Mouse (Mus musculus) gastrocnemius, adult 8-10 months (tissue): Measurements from ENCODE around the gene Asb16. TPM values are rescaled to one million over a fixed set of nuclear protein-coding genes. Genes with fewer than 3 reads are reported as not detected.

Experiments used
- DNase-seq, 2 experiments: peaks; one replicate each; pipeline ENCODE4 v3.0.0; 2022; ENCODE audit warnings: low spot score in 2 of 2
- total RNA-seq, 4 experiments: library from RNA; stranded (reverse); gene quantifications; 2 replicates each; pipeline ENCODE4 v1.2.4; 2022

Gene Asb16
- total RNA-seq, 4 experiments from 2014 or later = 92.5 to 99.3 (median 93.6) TPM

GRCm38 (mm10) chr11:102285095-102285834, 16.7 kb downstream of the Asb16 start:
- DNase-seq = no peak

GRCm38 (mm10) chr11:102287485-102287884, 18.9 kb downstream of the Asb16 start:
- no peak for DNase-seq

- DNase-seq = no peak
These were observed 19.7 kb downstream of the Asb16 start for GRCm38 (mm10) chr11:102288027-102288804.

GRCm38 (mm10) chr11:102288913-102289312, 20.4 kb downstream of the Asb16 start:
- no peak for DNase-seq

GRCm38 (mm10) chr11:102289511-102290100, 21.1 kb downstream of the Asb16 start:
- no peak for DNase-seq

DNA sequence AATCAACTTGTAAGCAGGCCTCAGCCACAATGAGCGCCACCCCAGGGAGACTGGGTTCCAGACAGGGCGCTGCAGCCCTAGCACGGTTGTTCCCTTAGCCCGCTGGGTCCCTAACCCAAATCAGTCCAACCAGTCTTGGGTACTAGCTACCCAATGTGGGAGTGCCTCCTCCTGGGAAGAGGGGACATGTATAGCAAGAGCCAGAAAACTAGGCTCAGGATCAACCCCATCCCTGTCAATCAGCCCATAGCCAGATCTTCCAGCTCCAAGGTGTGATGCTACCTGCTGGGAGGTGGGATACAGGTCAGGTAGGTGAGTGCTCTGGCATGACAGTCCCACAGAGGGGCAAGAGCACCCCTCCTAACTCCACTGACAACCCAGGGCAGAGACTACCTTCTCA, 21.6 kb downstream of the Asb16 start:
- DNase-seq = no peak

DNA sequence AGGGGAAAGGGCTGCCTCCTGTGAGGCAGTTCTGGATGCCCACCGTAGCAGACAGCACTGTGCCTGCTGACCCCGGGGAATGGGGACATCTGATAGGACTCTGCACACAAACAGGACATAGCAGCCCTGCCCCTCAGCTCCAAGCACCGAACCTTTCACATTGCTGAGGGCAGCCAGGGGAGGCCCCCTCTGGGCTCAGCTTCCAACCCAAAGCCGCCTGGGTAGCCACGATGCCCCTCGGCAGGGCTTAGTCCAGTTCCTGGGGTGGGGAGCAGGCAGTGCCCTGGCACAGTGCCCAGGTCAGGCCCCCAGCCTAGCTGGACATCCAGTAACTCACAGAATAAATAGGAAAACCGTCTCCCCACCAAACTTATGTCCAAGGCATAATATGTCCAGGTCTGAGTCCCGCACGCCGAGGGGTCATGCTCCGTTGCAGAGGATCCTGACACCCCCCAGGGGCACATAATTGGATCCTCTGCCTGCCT, 22.6 kb downstream of the Asb16 start:
- DNase-seq = no peak

GRCm38 (mm10) chr11:102293971-102294370, 25.4 kb downstream of the Asb16 start:
- no peak for DNase-seq

DNA sequence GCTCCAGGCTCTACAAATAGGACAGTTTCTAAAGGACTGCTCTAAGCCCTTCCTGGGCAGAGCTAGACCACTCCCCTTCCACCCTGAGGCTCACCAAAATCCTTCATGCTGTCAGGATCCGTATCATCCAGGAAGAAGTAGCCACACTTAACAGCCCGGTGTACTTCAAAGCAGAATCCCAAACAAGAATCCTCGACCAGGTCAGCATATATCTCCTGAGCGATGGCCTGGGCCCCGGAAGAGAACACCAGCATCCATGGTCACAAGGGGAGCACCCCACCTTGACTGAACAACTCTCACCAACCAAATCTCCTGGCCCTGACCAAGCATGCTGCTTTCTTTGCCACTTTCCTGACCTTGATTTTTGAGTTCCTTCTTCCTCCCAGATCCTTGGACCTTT, 25.9 kb downstream of the Asb16 start:
- no peak for DNase-seq

DNA sequence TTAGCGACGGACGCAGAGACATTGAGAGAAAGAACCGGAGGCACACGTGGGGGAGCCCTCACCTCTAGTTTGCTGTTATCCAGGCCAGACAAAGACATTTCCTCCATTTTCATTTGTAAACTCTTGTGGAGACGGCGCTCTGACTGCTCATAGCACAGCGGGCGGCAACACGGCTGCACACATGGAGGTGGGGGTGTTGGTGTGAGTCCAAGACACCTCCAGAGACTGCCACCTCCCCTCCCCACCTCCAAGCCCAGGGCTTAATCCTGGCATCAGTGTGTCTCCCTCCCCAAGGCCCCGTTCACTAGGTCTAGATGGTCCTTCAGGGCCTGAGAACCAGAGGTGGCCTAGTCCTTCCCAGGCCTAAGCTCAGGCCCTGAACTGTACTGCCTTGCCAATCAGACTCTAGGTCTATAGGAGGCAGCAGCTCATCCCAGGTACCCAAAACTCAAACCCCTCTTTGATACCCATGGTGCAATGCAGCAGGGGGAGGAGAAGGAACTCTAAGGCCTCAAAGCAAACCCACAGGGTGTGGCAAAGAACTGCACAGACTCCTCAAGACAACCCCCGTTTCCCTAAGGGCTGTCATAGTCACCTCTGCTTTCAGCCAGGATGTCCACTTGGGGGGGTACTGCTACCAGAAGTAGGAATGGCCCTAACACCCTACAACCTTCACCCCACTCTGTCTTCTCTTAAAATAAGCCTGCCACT, 26.5 kb downstream of the Asb16 start:
- no peak for DNase-seq

DNA sequence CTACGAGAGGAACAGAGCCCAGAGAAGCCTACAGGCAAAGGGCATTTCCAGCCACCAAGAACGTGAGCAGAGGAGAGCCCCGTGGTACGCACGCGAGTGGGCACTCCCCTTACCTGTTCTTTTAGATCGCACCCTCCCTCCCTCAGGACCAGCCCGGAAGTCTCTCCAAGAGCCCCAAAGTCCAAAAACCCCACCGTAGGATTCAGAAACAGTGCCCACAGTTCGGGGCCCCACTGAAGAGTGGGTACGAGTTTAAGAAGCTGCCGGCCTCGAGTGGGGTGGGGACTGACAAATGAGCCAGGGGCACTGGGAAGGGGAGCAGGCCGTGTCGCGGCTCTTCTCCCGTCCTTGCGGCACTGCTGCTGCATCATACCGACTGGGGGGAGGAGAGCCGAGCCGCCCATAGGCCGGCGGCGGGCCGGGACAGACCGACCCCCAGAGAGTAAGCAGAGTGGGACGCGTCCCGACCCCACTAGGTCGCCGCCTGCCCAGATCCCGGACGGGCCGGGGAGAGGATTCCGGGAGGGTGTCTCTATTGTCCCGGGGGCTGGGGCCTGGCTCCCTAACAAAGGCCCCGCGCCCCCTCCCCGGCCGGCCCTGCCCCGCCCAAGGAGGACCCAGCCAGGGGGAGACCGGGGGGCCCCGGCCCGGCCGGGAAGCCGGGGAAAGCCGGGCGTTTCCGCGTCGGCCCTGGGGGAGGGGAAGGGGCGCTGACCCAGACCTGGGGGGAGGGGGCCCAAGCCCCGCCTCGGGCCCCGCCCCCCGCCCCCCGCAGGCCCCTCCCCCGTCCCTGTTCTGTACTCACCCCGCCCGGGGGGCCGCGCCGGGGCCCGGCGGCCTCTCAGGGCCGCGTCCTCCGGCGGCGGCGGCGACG, 27.3 kb downstream of the Asb16 start:
- no peak for DNase-seq

GRCm38 (mm10) chr11:102296491-102297472, 28.2 kb downstream of the Asb16 start, which contains the start of gene Atxn7l3:
Gene Atxn7l3, minus strand, starts transcription at chr11:102296631.
- peak; percentile 97 to 99 for DNase-seq

- no peak for DNase-seq
These were observed 29.3 kb downstream of the Asb16 start for GRCm38 (mm10) chr11:102297577-102298556.

- DNase-seq = no peak
These were observed 31.3 kb downstream of the Asb16 start for GRCm38 (mm10) chr11:102299839-102300238.

DNA sequence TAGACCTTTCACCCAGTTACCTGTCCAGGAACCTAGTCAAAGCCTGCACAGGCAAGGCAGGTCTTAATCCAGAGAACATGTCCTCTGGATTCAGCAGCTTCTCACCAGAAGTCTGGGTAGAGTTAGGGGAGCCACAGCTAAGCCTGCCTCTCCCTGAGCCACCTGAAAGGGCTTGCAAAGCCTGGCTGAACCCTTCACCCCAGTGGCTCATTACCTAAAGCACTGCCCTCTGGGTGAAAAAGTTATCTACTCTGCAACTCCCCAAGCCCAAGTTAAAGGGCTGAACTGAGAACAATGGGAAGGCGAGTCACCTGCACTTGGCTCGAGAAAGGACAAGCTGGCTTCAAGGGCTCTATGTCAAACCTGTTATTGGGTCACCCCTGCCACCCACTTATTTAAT, 35.6 kb downstream of the Asb16 start:
- no peak for DNase-seq

DNA sequence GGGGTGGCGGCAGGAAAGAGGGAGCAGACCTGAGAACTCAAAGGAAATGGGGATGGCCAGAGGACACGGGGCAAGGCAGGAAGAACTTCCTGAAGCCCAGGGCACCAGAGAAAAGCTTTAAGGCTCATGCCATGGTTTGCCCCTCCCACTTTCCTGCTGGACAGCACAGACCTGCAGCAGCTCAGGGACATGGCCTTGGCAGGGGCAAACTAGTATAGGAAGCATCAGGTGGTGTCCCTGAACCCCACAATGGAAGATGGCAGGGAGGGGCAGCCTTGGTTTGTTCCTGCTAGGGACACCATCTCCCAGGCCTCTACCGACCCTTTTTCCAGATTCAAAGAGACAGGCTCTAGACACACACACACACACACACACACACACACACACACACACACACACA, 36.8 kb downstream of the Asb16 start:
- DNase-seq = no peak

GRCm38 (mm10) chr11:102308104-102308503, 39.6 kb downstream of the Asb16 start:
- DNase-seq = no peak

DNA sequence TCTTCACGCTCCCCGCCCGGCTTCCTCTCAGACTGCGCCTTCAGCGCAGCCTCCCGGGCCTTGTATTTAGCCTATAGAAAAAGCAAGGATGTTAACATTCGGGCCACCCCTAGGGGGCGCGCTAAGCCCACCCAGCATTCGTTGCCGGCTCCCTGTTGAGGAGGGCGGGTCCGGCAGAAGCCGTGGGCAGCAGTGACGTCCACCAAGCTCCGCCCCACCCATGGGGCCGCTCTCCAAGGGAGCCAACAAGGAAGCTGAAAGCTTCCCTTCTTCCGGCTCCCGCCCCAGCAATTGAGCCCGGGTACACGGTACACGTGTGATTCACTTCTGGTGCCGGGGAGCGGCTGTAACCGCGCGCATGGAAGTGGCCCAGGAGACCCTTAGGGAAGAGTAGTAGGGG, 40.4 kb downstream of the Asb16 start:
- peak; percentile 94 to 96 for DNase-seq
